Mouse (Mus musculus) adrenal gland, postnatal 25 days (tissue): ENCODE measurements at regions not wholly inside any gene's neighbourhood (a gene's known extent, or its start where the extent isn't known, plus 50 kb on each side); places are given as distances from the start of the nearest gene placed in this dataset.
A peak's percentile ranks its signal among the peaks of the same experiment; 100 is the strongest.

Experiments
- DNase-seq: peaks from one replicate; pipeline ENCODE4 v3.0.0; 2021; ENCODE audit warnings: mixed read lengths

- DNase-seq: no peak
These were observed 145.1 kb downstream of the Rps24 start for GRCm38 (mm10) chr14:24631994-24632393.

GRCm38 (mm10) chr14:24641853-24642252, 154.9 kb downstream of the Rps24 start:
- no peak for DNase-seq

- DNase-seq: no peak
These were observed 157.3 kb downstream of the Rps24 start for GRCm38 (mm10) chr14:24644117-24644808.

DNA sequence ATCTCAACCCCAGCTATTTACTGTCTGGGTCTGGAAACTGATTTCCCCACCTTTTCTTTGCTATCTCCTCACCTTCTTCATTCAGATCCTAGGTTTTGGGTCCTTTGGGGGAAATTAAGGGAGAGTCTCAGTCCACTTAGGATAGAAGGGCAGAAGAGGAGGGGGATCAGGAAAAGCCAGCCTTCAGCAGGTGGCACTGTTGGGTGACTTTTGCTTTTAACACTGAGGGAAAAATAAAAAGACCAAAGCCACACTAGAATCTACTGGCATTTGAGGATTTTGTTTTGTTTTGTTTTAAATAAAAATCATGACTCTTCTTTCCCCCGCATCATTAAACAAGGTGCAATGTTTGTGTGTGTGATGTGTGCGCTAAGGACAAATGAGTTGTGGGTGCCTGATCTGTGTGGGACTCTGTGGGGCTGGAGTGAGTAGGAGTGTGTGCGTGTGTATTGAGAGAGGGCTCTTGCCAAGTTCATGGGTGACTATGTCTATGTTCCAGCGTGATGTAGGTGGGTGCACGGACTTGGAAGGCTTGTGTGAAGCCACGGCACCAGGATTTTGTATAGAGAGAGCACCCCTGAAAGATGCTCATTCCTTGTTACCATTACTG, 159.4 kb downstream of the Rps24 start:
- peak; percentile 18 for DNase-seq

- DNase-seq: no peak
These were observed 160.8 kb downstream of the Rps24 start for GRCm38 (mm10) chr14:24647722-24648121.

GRCm38 (mm10) chr14:24650195-24650901, 163.4 kb downstream of the Rps24 start:
- no peak for DNase-seq

DNA sequence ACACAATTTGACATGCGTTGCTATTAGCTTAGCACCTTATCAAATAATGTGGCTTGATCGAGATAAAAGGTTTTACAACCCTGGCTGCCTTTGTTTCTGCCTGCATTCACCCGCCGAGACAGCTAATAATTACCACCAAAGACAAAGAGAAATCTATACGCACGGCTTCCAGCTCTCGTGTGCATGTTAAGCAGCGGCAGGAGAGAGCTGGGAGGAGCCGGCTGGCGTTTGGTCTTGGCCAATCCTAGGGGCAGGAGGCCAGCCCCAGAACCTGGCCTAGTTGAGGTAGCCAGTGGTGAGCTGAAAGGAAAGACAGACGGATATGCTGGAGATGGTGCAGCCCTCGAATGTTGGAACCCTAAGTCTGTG, 164.0 kb downstream of the Rps24 start:
- DNase-seq: no peak

DNA sequence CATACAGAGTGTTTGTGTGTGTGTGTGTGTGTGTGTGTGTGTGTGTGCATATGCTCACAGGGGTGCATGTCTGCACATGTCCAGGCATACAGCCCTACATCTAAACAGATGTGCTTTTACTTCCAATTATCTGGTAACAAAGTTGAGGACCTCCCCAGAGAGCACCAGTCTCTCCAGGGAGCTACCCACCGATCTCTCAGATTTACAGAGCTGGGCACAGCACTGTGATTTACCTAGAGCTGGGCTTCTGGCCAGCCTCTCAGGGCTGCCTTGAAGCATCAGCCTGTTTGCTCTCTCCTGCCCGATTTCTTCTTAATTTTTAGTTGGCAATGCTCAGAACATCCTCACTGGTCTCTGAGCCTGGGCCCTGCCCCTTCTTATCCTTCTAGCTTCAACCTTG, 165.7 kb downstream of the Rps24 start:
- DNase-seq: no peak

DNA sequence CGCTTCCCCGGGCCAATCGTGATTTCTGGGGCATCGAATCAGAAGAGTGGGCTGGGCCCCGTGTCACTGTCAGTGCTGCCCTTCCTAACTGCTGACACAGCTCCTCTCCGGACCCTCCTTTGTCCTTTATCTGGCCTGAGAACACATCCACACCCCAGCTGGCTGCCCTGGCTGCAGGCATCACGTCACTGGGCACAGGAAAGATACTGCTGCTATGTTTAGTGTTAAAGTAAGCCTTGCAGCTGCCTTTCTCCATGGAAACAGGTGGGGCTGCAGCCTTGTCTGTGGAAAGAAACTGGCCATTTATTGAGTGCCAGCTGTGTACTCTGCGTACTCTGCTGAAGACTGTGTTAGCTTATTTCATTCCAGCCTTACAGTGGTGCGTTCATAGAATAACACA, 168.7 kb downstream of the Rps24 start:
- DNase-seq: no peak

DNA sequence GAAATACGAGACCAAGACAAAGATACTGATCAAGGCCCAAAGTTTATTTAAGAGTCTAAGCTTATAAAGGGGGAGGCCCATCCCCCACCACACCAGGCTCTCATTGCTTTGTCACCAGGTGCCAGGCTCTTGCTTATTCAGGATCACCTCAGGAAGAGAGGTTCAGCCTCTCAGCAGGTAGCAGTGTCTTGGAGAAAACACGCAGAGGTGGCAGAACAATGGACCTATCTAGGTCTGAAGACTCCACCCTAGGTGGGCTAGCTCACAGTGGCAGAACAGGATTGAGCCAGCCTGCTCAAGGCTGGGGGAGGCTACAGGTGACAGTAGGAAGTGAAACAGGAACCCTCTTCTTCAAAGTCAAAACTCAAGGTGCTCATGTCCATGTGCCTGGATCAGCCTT, 174.9 kb downstream of the Rps24 start:
- no peak for DNase-seq

GRCm38 (mm10) chr14:24665210-24665609, 178.3 kb downstream of the Rps24 start:
- DNase-seq: no peak
